Mouse (Mus musculus) heart, postnatal 0 days (tissue): ENCODE data around the gene Pkd1l3. TPM values are rescaled to one million over a fixed set of nuclear protein-coding genes. Genes with fewer than 3 reads are reported as not detected.

ENCODE experiments used
- ATAC-seq: fragments of 200-750 bp; cut with Nextera tagmentation; 2 replicates; pipeline ENCODE4 v1.8.0; 2017; ENCODE audit warnings: low read depth, moderate number of reproducible peaks, moderate library complexity; ENCODE audit not compliant: insufficient read depth
- DNase-seq: peaks from one replicate; pipeline ENCODE4 v3.0.0-alpha.2; 2016; ENCODE audit warnings: low spot score
- H3K27ac ChIP-seq: fragments of 300-500 bp; sonication (generic); 2 replicates; pipeline ENCODE4 v1.5.1; 2014; ENCODE audit warnings: low read depth, mild to moderate bottlenecking
- H3K27me3 ChIP-seq: fragments of 300-500 bp; sonication (generic); 2 replicates; pipeline ENCODE4 v1.6.1; 2014; ENCODE audit warnings: low read length, mixed read lengths; ENCODE audit not compliant: control insufficient read depth, insufficient read depth
- H3K36me3 ChIP-seq: fragments of 300-500 bp; sonication (generic); replicated peaks from 2 replicates; pipeline ENCODE4 v1.6.1; 2014; ENCODE audit warnings: low read length, mixed read lengths; ENCODE audit not compliant: control insufficient read depth, insufficient read depth
- H3K4me1 ChIP-seq: fragments of 300-500 bp; sonication (generic); 2 replicates; pipeline ENCODE4 v1.6.1; 2014; ENCODE audit warnings: antibody characterized with exemption; ENCODE audit not compliant: control insufficient read depth, insufficient read depth
- H3K4me2 ChIP-seq: fragments of 300-500 bp; sonication (generic); 2 replicates; pipeline ENCODE4 v1.6.1; 2014; ENCODE audit warnings: low read depth, mild to moderate bottlenecking, low read length, moderate library complexity
- H3K4me3 ChIP-seq: fragments of 300-500 bp; sonication (generic); 2 replicates; pipeline ENCODE4 v1.5.1; 2014; ENCODE audit warnings: low read depth, low read length
- H3K9ac ChIP-seq: fragments of 300-500 bp; sonication (generic); replicated peaks from 2 replicates; pipeline ENCODE4 v1.6.1; 2014; ENCODE audit warnings: low read depth, low read length, mixed read lengths
- H3K9me3 ChIP-seq: fragments of 300-500 bp; sonication (generic); replicated peaks from 2 replicates; pipeline ENCODE4 v1.6.1; 2016; ENCODE audit warnings: low read length; ENCODE audit not compliant: control insufficient read depth
- CTCF ChIP-seq: IDR thresholded peaks from 2 replicates; pipeline ENCODE4 v1.5.1; 2016; ENCODE audit warnings: antibody characterized with exemption, control low read depth, low read depth
- EP300 ChIP-seq: IDR thresholded peaks from 2 replicates; pipeline ENCODE4 v1.6.1; 2016; ENCODE audit warnings: antibody characterized with exemption, low read depth
- WGBS: fragments of 180-500 bp; shearing (Covaris S2); extraction: QIAGEN DNeasy Blood & Tissue Kit; methylation state at CpG from one replicate; pipeline ENCODE4 v1.1.7; 2014; 5-methylcytosine and 5-hydroxymethylcytosine counted together
- polyA plus RNA-seq: library from polyadenylated mRNA; unstranded; fragments of >200 nt; fragmentation: Nextera tagmentation; extraction: Ambion mirVana; gene quantifications from 2 replicates; pipeline ENCODE4 v1.2.1, GENCODE M21; 2015
- total RNA-seq: library from RNA; depleted of rRNA; stranded (reverse); fragments of >200 nt; gene quantifications from 2 replicates; pipeline ENCODE4 v1.2.3, GENCODE M21; 2014; ENCODE audit warnings: low replicate concordance; rRNA removed

The Pkd1l3 gene
- total and polyA plus RNA-seq, 2 experiments from 2014 or later = 0.01 to 0.15 TPM

GRCm38 (mm10) chr8:109712521-109712920 lies 98.2 kb downstream of the Pkd1l3 start:
- TF ChIP-seq CTCF = no peak
- no peak for TF ChIP-seq EP300
- ATAC-seq = no peak
- Histone ChIP-seq H3K27me3 (no peaks in the 10 kb centered on the region), H3K9me3 (no peaks in the 10 kb centered on the region), H3K4me1 (no peaks in the 10 kb centered on the region), H3K9ac (no peak overlapping the region), H3K36me3 (peaks cover 90% of the 10 kb centered on the region), H3K27ac (no peak overlapping the region), H3K4me2 (no peak overlapping the region), H3K4me3 (no peak overlapping the region)
- DNase-seq = no peak
- 88% methylated on average over 1 of the region's 1 CpGs for WGBS

DNA sequence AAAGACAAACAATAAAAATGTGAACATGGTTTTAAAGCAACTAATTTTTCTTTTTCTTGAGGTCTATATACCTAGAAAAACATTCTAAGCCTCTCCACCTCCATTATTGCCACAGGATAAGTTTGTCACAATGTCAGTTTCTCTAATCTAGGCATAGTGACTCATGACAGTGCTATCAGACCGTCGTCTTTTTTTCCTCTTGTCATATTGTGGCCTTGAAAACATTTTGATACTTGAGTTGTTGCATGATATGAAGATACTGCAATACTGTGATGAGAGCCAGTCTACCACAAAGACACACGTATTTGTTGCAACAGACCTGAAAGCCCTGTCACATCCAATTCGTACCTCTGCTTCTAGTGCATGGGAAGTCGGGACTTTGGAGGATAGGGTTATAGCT lies 100.6 kb downstream of the Pkd1l3 start:
- H3K4me3 ChIP-seq = no peak overlapping the region
- DNase-seq = no peak
- no peak overlapping the region for H3K9ac ChIP-seq
- peaks cover 90% of the 10 kb centered on the region for H3K36me3 ChIP-seq
- H3K4me2 ChIP-seq = no peak overlapping the region
- no peaks in the 10 kb centered on the region for H3K4me1 ChIP-seq
- no peak overlapping the region for H3K27ac ChIP-seq
- TF ChIP-seq EP300 (no peak), CTCF (no peak)
- 82% methylated on average over 5 of the region's 5 CpGs for WGBS
- no peaks in the 10 kb centered on the region for H3K9me3 ChIP-seq
- ATAC-seq = no peak
- no peaks in the 10 kb centered on the region for H3K27me3 ChIP-seq

Other genes starting within 250 kb of the Pkd1l3 start
- gene Pmfbp1, start 120.5 kb upstream of the Pkd1l3 start, total RNA-seq = not detected in 2 replicates
- gene Pmfbp1, start 120.5 kb upstream of the Pkd1l3 start, polyA plus RNA-seq = not detected in 2 replicates
- gene Dhx38, start 48.7 kb upstream of the Pkd1l3 start, total RNA-seq = 10.8 and 21.9 TPM in 2 replicates
- gene Dhx38, start 48.7 kb upstream of the Pkd1l3 start, polyA plus RNA-seq = 6.8 and 7.3 TPM in 2 replicates
- gene Txnl4b, start 48.6 kb upstream of the Pkd1l3 start, total RNA-seq = 4.1 and 13.2 TPM in 2 replicates
- gene Txnl4b, start 48.6 kb upstream of the Pkd1l3 start, polyA plus RNA-seq = 17.8 and 19.0 TPM in 2 replicates
- 2.0 TPM in 2 replicates for gene Hp, start 35.3 kb upstream of the Pkd1l3 start, total RNA-seq
- gene Hp, start 35.3 kb upstream of the Pkd1l3 start, polyA plus RNA-seq = 1.2 and 3.6 TPM in 2 replicates
- gene Dhodh, start 5.8 kb upstream of the Pkd1l3 start, total RNA-seq = 47.8 and 77.9 TPM in 2 replicates
- gene Dhodh, start 5.8 kb upstream of the Pkd1l3 start, polyA plus RNA-seq = 25.7 and 26.4 TPM in 2 replicates
- 65.3 and 69.7 TPM in 2 replicates for gene Ist1, start 78.7 kb downstream of the Pkd1l3 start, total RNA-seq
- 70.5 and 73.2 TPM in 2 replicates for gene Ist1, start 78.7 kb downstream of the Pkd1l3 start, polyA plus RNA-seq
- gene Zfp821, start 91.0 kb downstream of the Pkd1l3 start, total RNA-seq = 14.8 and 21.4 TPM in 2 replicates
- gene Zfp821, start 91.0 kb downstream of the Pkd1l3 start, polyA plus RNA-seq = 11.6 and 12.2 TPM in 2 replicates
- gene Atxn1l, start 123.2 kb downstream of the Pkd1l3 start, total RNA-seq = 12.6 and 13.8 TPM in 2 replicates
- 2.4 and 3.3 TPM in 2 replicates for gene Atxn1l, start 123.2 kb downstream of the Pkd1l3 start, polyA plus RNA-seq
- gene Ap1g1, start 164.0 kb downstream of the Pkd1l3 start, total RNA-seq = 23.7 and 24.6 TPM in 2 replicates
- 13.5 and 14.4 TPM in 2 replicates for gene Ap1g1, start 164.0 kb downstream of the Pkd1l3 start, polyA plus RNA-seq